Mouse (Mus musculus): ENCODE results near the gene Epn2.
A peak's percentile ranks its signal among the peaks of the same experiment; 100 is the strongest.

Gene Epn2

GRCm38 (mm10) chr11:61540642-61541041 lies 38.8 kb downstream of the Epn2 start:
- DNase-seq (ENCODE audit: extremely low read depth, low read depth): no peak

- no peak for DNase-seq (ENCODE audit: extremely low read depth, low read depth)
Observed at GRCm38 (mm10) chr11:61537362-61537761, 42.1 kb downstream of the Epn2 start.

- DNase-seq (ENCODE audit: extremely low read depth, low read depth): no peak
Observed at GRCm38 (mm10) chr11:61536952-61537351, 42.5 kb downstream of the Epn2 start.

- no peak for DNase-seq (ENCODE audit: extremely low read depth, low read depth)
Observed at GRCm38 (mm10) chr11:61535530-61535929, 44.0 kb downstream of the Epn2 start.

GRCm38 (mm10) chr11:61533571-61533970 lies 45.9 kb downstream of the Epn2 start:
- DNase-seq (ENCODE audit: extremely low read depth, low read depth): no peak

GRCm38 (mm10) chr11:61532820-61533219 lies 46.7 kb downstream of the Epn2 start:
- DNase-seq (ENCODE audit: extremely low read depth, low read depth): no peak

GRCm38 (mm10) chr11:61529268-61529713 lies 50.2 kb downstream of the Epn2 start:
- DNase-seq (ENCODE audit: extremely low read depth, low read depth): no peak

- DNase-seq (ENCODE audit: extremely low read depth, low read depth): no peak
Observed at GRCm38 (mm10) chr11:61526872-61527271, 52.6 kb downstream of the Epn2 start.

GRCm38 (mm10) chr11:61519484-61520107 lies 59.9 kb downstream of the Epn2 start:
- no peak for DNase-seq (ENCODE audit: extremely low read depth, low read depth)

GRCm38 (mm10) chr11:61518871-61519270 lies 60.6 kb downstream of the Epn2 start:
- no peak for DNase-seq (ENCODE audit: extremely low read depth, low read depth)

- no peak for DNase-seq (ENCODE audit: extremely low read depth, low read depth)
Observed at GRCm38 (mm10) chr11:61517971-61518370, 61.5 kb downstream of the Epn2 start.

- DNase-seq (ENCODE audit: extremely low read depth, low read depth): no peak
Observed at GRCm38 (mm10) chr11:61514953-61515352, 64.5 kb downstream of the Epn2 start.

GRCm38 (mm10) chr11:61504713-61505257 lies 74.7 kb downstream of the Epn2 start, which contains the start of gene B9d1:
B9d1 (plus strand) TSS chr11:61505144.
- peak; percentile 87 for DNase-seq (ENCODE audit: extremely low read depth, low read depth)

- DNase-seq (ENCODE audit: extremely low read depth, low read depth): no peak
Observed at GRCm38 (mm10) chr11:61503933-61504332, 75.6 kb downstream of the Epn2 start.

- DNase-seq (ENCODE audit: extremely low read depth, low read depth): peak; percentile 64
Observed at GRCm38 (mm10) chr11:61498736-61499504, 80.6 kb downstream of the Epn2 start.

- DNase-seq (ENCODE audit: extremely low read depth, low read depth): peak; percentile 74
Observed at GRCm38 (mm10) chr11:61497490-61497889, 82.0 kb downstream of the Epn2 start.

- no peak for DNase-seq (ENCODE audit: extremely low read depth, low read depth)
Observed at GRCm38 (mm10) chr11:61495528-61495927, 84.0 kb downstream of the Epn2 start.

- peak; percentile 91 for DNase-seq (ENCODE audit: extremely low read depth, low read depth)
Observed at GRCm38 (mm10) chr11:61494129-61494997, 85.1 kb downstream of the Epn2 start, which contains the start of gene Mapk7. Mapk7 (minus strand) TSS chr11:61494406.

GRCm38 (mm10) chr11:61493525-61494128 lies 85.9 kb downstream of the Epn2 start:
- DNase-seq (ENCODE audit: extremely low read depth, low read depth): peak; percentile 30

- DNase-seq (ENCODE audit: extremely low read depth, low read depth): no peak
Observed at GRCm38 (mm10) chr11:61492749-61493401, 86.6 kb downstream of the Epn2 start.

All from MEL-GATA-1-ER (cell line).